Mouse (Mus musculus): ENCODE results near the gene Tmem131l. TPM values are rescaled to one million over a fixed set of nuclear protein-coding genes. Genes with fewer than 3 reads are reported as not detected.

The Tmem131l gene
- polyA plus RNA-seq (2016; fragmentation: Nextera tagmentation; extraction: Ambion mirVana): 59.4 and 68.0 TPM in 2 replicates

GRCm38 (mm10) chr3:84039646-84040475 lies at the start of gene Tmem131l:
Gene Tmem131l, minus strand, starts transcription at chr3:84040175.
- Histone ChIP-seq H3K36me3 (peaks cover 25% of the 10 kb centered on the region), H3K27ac (replicated peaks) (peak within 1 kb of the TSS; percentile 99), H3K4me3 (peak within 1 kb of the TSS; percentile 93), H3K27me3 (ENCODE audit: low read depth, poor library complexity, severe bottlenecking) (peaks cover 13% of the 10 kb centered on the region), H3K4me1 (peaks cover 43% of the 10 kb centered on the region), H3K9me3 (replicated peaks) (no peaks in the 10 kb centered on the region)
- DNase-seq (ENCODE audit: low spot score): peak; percentile 90
- WGBS: under 1% methylated on average over 100 of the region's 100 CpGs

GRCm38 (mm10) chr3:84086921-84087320 lies 46.9 kb upstream of the Tmem131l start:
- Histone ChIP-seq H3K4me1 (peaks cover 26% of the 10 kb centered on the region), H3K27me3 (ENCODE audit: low read depth, poor library complexity, severe bottlenecking) (peaks cover 57% of the 10 kb centered on the region), H3K36me3 (no peaks in the 10 kb centered on the region), H3K27ac (replicated peaks) (peak overlapping the region; percentile 6; the same call in 1 of the 2 replicates), H3K4me3 (no peak overlapping the region), H3K9me3 (replicated peaks) (peaks cover 4% of the 10 kb centered on the region)
- DNase-seq (ENCODE audit: low spot score): peak; percentile 44
- 34% methylated on average over 2 of the region's 2 CpGs for WGBS

- Histone ChIP-seq H3K4me3 (no peak overlapping the region), H3K27me3 (ENCODE audit: low read depth, poor library complexity, severe bottlenecking) (peaks cover 57% of the 10 kb centered on the region), H3K9me3 (replicated peaks) (peaks cover 5% of the 10 kb centered on the region), H3K4me1 (peaks cover 20% of the 10 kb centered on the region), H3K36me3 (no peaks in the 10 kb centered on the region), H3K27ac (replicated peaks) (no peak overlapping the region)
- DNase-seq (ENCODE audit: low spot score): no peak
- 79% methylated on average over 7 of the region's 7 CpGs for WGBS
Measured at GRCm38 (mm10) chr3:84086337-84086736, 46.4 kb upstream of the Tmem131l start.

GRCm38 (mm10) chr3:84085429-84085828 lies 45.5 kb upstream of the Tmem131l start:
- WGBS: 57% methylated on average over 9 of the region's 9 CpGs

GRCm38 (mm10) chr3:84081208-84081722 lies 41.3 kb upstream of the Tmem131l start:
- H3K9me3 ChIP-seq (replicated peaks): peaks cover 5% of the 10 kb centered on the region
- WGBS: 89% methylated on average over 4 of the region's 4 CpGs
- peaks cover 30% of the 10 kb centered on the region for H3K27me3 ChIP-seq (ENCODE audit: low read depth, poor library complexity, severe bottlenecking)
- H3K4me3 ChIP-seq: no peak overlapping the region
- peaks cover 6% of the 10 kb centered on the region for H3K4me1 ChIP-seq
- no peak overlapping the region for H3K27ac ChIP-seq (replicated peaks)
- no peaks in the 10 kb centered on the region for H3K36me3 ChIP-seq
- no peak for DNase-seq (ENCODE audit: low spot score)

More at GRCm38 (mm10) chr3:84085429-84085828, 45.5 kb upstream of the Tmem131l start:
- Histone ChIP-seq H3K9me3 (replicated peaks) (peaks cover 5% of the 10 kb centered on the region), H3K4me3 (no peak overlapping the region), H3K27me3 (ENCODE audit: low read depth, poor library complexity, severe bottlenecking) (peaks cover 52% of the 10 kb centered on the region), H3K36me3 (no peaks in the 10 kb centered on the region), H3K4me1 (peaks cover 17% of the 10 kb centered on the region), H3K27ac (replicated peaks) (no peak overlapping the region)
- no peak for DNase-seq (ENCODE audit: low spot score)

GRCm38 (mm10) chr3:84080074-84080473 lies 40.1 kb upstream of the Tmem131l start:
- H3K4me3 ChIP-seq: no peak overlapping the region
- H3K27me3 ChIP-seq (ENCODE audit: low read depth, poor library complexity, severe bottlenecking): peaks cover 18% of the 10 kb centered on the region
- no peak for DNase-seq (ENCODE audit: low spot score)
- WGBS: 89% methylated on average over 7 of the region's 7 CpGs
- no peaks in the 10 kb centered on the region for H3K36me3 ChIP-seq
- peaks cover 5% of the 10 kb centered on the region for H3K9me3 ChIP-seq (replicated peaks)
- H3K4me1 ChIP-seq: peaks cover 3% of the 10 kb centered on the region; the same call in 1 of the 2 replicates
- no peak overlapping the region for H3K27ac ChIP-seq (replicated peaks)

GRCm38 (mm10) chr3:84077505-84077904 lies 37.5 kb upstream of the Tmem131l start:
- DNase-seq (ENCODE audit: low spot score): no peak
- Histone ChIP-seq H3K9me3 (replicated peaks) (peaks cover 5% of the 10 kb centered on the region), H3K27ac (replicated peaks) (no peak overlapping the region), H3K36me3 (no peaks in the 10 kb centered on the region), H3K4me3 (no peak overlapping the region), H3K4me1 (peaks cover 3% of the 10 kb centered on the region; the same call in 1 of the 2 replicates), H3K27me3 (ENCODE audit: low read depth, poor library complexity, severe bottlenecking) (no peaks in the 10 kb centered on the region)
- 92% methylated on average over 4 of the region's 4 CpGs for WGBS

GRCm38 (mm10) chr3:84076543-84077332 lies 36.8 kb upstream of the Tmem131l start:
- H3K4me1 ChIP-seq: peaks cover 3% of the 10 kb centered on the region; the same call in 1 of the 2 replicates
- no peaks in the 10 kb centered on the region for H3K27me3 ChIP-seq (ENCODE audit: low read depth, poor library complexity, severe bottlenecking)
- DNase-seq (ENCODE audit: low spot score): no peak
- WGBS: 79% methylated on average over 13 of the region's 13 CpGs
- no peak overlapping the region for H3K4me3 ChIP-seq
- no peak overlapping the region for H3K27ac ChIP-seq (replicated peaks)
- no peaks in the 10 kb centered on the region for H3K36me3 ChIP-seq
- no peaks in the 10 kb centered on the region for H3K9me3 ChIP-seq (replicated peaks)

GRCm38 (mm10) chr3:84075516-84075915 lies 35.5 kb upstream of the Tmem131l start:
- no peak overlapping the region for H3K4me3 ChIP-seq
- H3K27ac ChIP-seq (replicated peaks): no peak overlapping the region
- H3K9me3 ChIP-seq (replicated peaks): no peaks in the 10 kb centered on the region
- H3K4me1 ChIP-seq: peaks cover 3% of the 10 kb centered on the region; the same call in 1 of the 2 replicates
- no peaks in the 10 kb centered on the region for H3K36me3 ChIP-seq
- DNase-seq (ENCODE audit: low spot score): no peak
- WGBS: 81% methylated on average over 4 of the region's 4 CpGs
- no peaks in the 10 kb centered on the region for H3K27me3 ChIP-seq (ENCODE audit: low read depth, poor library complexity, severe bottlenecking)

GRCm38 (mm10) chr3:84074777-84075176 lies 34.8 kb upstream of the Tmem131l start:
- Histone ChIP-seq H3K9me3 (replicated peaks) (no peaks in the 10 kb centered on the region), H3K27me3 (ENCODE audit: low read depth, poor library complexity, severe bottlenecking) (no peaks in the 10 kb centered on the region), H3K36me3 (no peaks in the 10 kb centered on the region), H3K4me1 (peaks cover 3% of the 10 kb centered on the region; the same call in 1 of the 2 replicates), H3K4me3 (no peak overlapping the region), H3K27ac (replicated peaks) (no peak overlapping the region)
- no peak for DNase-seq (ENCODE audit: low spot score)
- WGBS: 89% methylated on average over 2 of the region's 2 CpGs

GRCm38 (mm10) chr3:84071641-84072040 lies 31.7 kb upstream of the Tmem131l start:
- H3K36me3 ChIP-seq: no peaks in the 10 kb centered on the region
- no peaks in the 10 kb centered on the region; the same call in 1 of the 2 replicates for H3K4me1 ChIP-seq
- H3K27me3 ChIP-seq (ENCODE audit: low read depth, poor library complexity, severe bottlenecking): no peaks in the 10 kb centered on the region
- 13% methylated on average over 2 of the region's 2 CpGs for WGBS
- no peak overlapping the region for H3K27ac ChIP-seq (replicated peaks)
- DNase-seq (ENCODE audit: low spot score): no peak
- H3K4me3 ChIP-seq: no peak overlapping the region
- H3K9me3 ChIP-seq (replicated peaks): no peaks in the 10 kb centered on the region

GRCm38 (mm10) chr3:84070811-84071210 lies 30.8 kb upstream of the Tmem131l start:
- Histone ChIP-seq H3K9me3 (replicated peaks) (no peaks in the 10 kb centered on the region), H3K27me3 (ENCODE audit: low read depth, poor library complexity, severe bottlenecking) (no peaks in the 10 kb centered on the region), H3K36me3 (no peaks in the 10 kb centered on the region), H3K4me1 (no peaks in the 10 kb centered on the region), H3K27ac (replicated peaks) (no peak overlapping the region), H3K4me3 (no peak overlapping the region)
- DNase-seq (ENCODE audit: low spot score): no peak
- 88% methylated on average over 8 of the region's 8 CpGs for WGBS
